Mouse (Mus musculus) urinary bladder, adult 18-20 months (tissue): ENCODE data around the gene Ifitm1.

ENCODE experiments used
- DNase-seq, 2 experiments: peaks; one replicate each; pipeline ENCODE4 v3.0.0; 2022; ENCODE audit warnings: low spot score in 2 of 2, mixed read lengths in 2 of 2

Ifitm1 gene

GRCm38 (mm10) chr7:140966921-140967320 lies at the start of gene Ifitm1:
Ifitm1 (plus strand) TSS chr7:140967221.
- DNase-seq, result no peak

GRCm38 (mm10) chr7:140919911-140920310 lies 47.1 kb upstream of the Ifitm1 start:
- no peak for DNase-seq

GRCm38 (mm10) chr7:140920418-140921029 lies 46.5 kb upstream of the Ifitm1 start, which contains the start of gene Nlrp6:
Nlrp6 (plus strand) TSS chr7:140920902.
- DNase-seq, result no peak

GRCm38 (mm10) chr7:140921225-140921975 lies 45.6 kb upstream of the Ifitm1 start:
- DNase-seq, result no peak

GRCm38 (mm10) chr7:140922398-140923069 lies 44.5 kb upstream of the Ifitm1 start:
- peak in 1 of 2 experiments; percentile 43 for DNase-seq

GRCm38 (mm10) chr7:140923070-140923775 lies 43.8 kb upstream of the Ifitm1 start:
- no peak for DNase-seq

- DNase-seq, result no peak
These were observed 39.8 kb upstream of the Ifitm1 start for GRCm38 (mm10) chr7:140927181-140927580.

- DNase-seq, result no peak
These were observed 28.6 kb upstream of the Ifitm1 start for GRCm38 (mm10) chr7:140938436-140938835.

- no peak for DNase-seq
These were observed 28.1 kb upstream of the Ifitm1 start for GRCm38 (mm10) chr7:140938896-140939295.

GRCm38 (mm10) chr7:140939669-140940171 lies 27.3 kb upstream of the Ifitm1 start:
- peak in 1 of 2 experiments; percentile 55 for DNase-seq

GRCm38 (mm10) chr7:140941222-140942051 lies 25.6 kb upstream of the Ifitm1 start, which contains the start of gene Pgghg:
Pgghg (plus strand) TSS chr7:140941391.
- peak; percentile 78 to 87 for DNase-seq

GRCm38 (mm10) chr7:140942341-140942740 lies 24.7 kb upstream of the Ifitm1 start:
- DNase-seq, result no peak

- DNase-seq, result no peak
These were observed 24.2 kb upstream of the Ifitm1 start for GRCm38 (mm10) chr7:140942811-140943210.

GRCm38 (mm10) chr7:140943356-140943755 lies 23.7 kb upstream of the Ifitm1 start:
- no peak for DNase-seq

GRCm38 (mm10) chr7:140944236-140944635 lies 22.8 kb upstream of the Ifitm1 start:
- DNase-seq, result no peak

- DNase-seq, result no peak
These were observed 21.8 kb upstream of the Ifitm1 start for GRCm38 (mm10) chr7:140945247-140945646.

GRCm38 (mm10) chr7:140946311-140946710 lies 20.7 kb upstream of the Ifitm1 start:
- no peak for DNase-seq

- DNase-seq, result no peak
These were observed 20.0 kb upstream of the Ifitm1 start for GRCm38 (mm10) chr7:140946980-140947379.

GRCm38 (mm10) chr7:140948161-140948560 lies 18.9 kb upstream of the Ifitm1 start:
- DNase-seq, result no peak

- DNase-seq, result no peak
These were observed 17.8 kb upstream of the Ifitm1 start for GRCm38 (mm10) chr7:140949255-140949654.
